Mouse (Mus musculus) brain, embryonic 14.5 days (tissue): ENCODE data around the gene Nthl1. TPM values are rescaled to one million over a fixed set of nuclear protein-coding genes. Genes with fewer than 3 reads are reported as not detected.

Experiments
- DNase-seq: peaks from one replicate; pipeline ENCODE4 v3.0.0-alpha.2; 2011; ENCODE audit warnings: low read depth
- CTCF ChIP-seq: fragments of 200-500 bp; IDR thresholded peaks from 2 replicates; pipeline ENCODE4 v1.5.1; 2012; ENCODE audit warnings: inconsistent platforms, mild to moderate bottlenecking, moderate library complexity, borderline replicate concordance; ENCODE audit not compliant: insufficient read depth, insufficient read length; ENCODE audit errors: extremely low read depth
- POLR2A ChIP-seq: fragments of 200-500 bp; IDR thresholded peaks from 2 replicates; pipeline ENCODE4 v1.6.1; 2012; ENCODE audit warnings: mild to moderate bottlenecking, inconsistent platforms, borderline replicate concordance; ENCODE audit not compliant: poor library complexity, insufficient read depth, insufficient read length, severe bottlenecking; ENCODE audit errors: extremely low read depth
- polyA plus RNA-seq: library from polyadenylated mRNA; depleted of rRNA; stranded (reverse); fragments of >200 nt; gene quantifications from 2 replicates; pipeline ENCODE4 v1.2.3, GENCODE M21; 2012

Nthl1 gene
- polyA plus RNA-seq, 1 experiment = 10.4 TPM

DNA sequence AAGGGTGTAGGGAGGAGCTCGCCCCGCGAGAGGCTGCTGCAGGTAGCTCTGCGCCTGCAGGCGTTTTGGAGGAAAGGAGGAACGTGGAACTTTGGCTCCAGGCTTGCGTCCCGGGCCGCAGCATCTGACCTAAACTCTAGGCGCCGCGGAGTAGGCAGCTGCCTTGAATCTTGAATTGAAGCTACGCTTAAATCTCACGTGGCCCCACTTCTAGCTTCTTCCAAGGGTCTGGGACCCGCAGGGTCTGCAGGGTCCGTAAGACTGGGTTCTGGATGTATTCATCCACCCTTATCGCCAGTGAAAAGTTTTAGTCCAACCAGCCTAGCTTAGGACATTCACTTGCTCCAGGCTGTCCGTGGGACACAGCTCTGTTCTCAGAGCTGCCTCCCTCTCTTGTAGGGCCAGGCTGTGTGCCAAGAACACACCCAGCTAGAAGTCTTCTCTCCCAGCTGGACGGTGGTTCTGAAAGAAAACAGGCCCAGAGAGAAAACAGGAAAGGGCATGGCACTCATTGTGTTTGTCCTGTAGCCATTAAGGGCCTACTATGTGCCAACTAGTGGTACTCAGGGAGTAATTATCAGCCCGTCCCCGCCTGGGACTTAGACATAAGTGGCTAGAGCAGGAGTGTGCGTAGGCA lies 451 bp downstream of the Nthl1 start:
- DNase-seq = peak; percentile 57
- no peak for TF ChIP-seq POLR2A
- TF ChIP-seq CTCF = no peak

DNA sequence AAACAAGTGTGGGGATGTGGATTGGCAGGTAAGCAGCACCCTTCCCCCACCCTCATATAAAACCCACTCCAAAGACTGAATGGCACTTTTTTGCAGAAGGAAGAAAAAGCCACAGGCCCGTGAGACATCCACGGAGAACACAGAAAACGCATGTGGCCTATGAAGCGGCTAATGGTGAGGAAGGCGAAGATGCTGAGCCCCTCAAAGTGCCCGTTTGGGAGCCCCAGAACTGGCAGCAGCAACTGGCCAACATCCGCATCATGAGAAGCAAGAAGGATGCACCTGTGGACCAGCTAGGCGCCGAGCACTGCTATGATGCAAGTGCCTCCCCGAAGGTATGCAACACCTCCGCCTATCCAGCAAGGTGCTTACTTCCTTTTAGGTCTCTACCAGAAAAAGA lies 1.4 kb downstream of the Nthl1 start:
- no peak for TF ChIP-seq CTCF
- no peak for TF ChIP-seq POLR2A
- no peak for DNase-seq

DNA sequence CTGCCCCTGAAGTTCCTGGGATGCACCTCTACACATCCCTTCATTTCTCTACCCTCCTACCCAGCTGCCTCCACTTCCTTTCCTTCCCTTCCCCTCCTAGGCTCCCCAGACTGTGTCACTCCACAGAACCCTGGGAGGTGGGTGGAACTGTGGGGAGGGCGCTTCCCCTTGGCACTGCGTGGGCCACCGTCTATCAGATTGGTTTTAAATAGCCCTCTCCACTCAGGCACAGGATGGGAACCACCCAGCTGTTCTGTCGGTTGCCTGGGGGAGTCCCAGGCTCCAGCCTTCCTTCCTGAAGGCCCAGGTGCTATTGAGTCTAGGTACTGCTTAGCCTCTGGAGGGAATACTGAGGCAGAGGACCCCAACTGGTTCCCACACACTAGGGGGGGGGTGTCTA lies 2.5 kb downstream of the Nthl1 start:
- no peak for TF ChIP-seq POLR2A
- no peak for TF ChIP-seq CTCF
- no peak for DNase-seq

DNA sequence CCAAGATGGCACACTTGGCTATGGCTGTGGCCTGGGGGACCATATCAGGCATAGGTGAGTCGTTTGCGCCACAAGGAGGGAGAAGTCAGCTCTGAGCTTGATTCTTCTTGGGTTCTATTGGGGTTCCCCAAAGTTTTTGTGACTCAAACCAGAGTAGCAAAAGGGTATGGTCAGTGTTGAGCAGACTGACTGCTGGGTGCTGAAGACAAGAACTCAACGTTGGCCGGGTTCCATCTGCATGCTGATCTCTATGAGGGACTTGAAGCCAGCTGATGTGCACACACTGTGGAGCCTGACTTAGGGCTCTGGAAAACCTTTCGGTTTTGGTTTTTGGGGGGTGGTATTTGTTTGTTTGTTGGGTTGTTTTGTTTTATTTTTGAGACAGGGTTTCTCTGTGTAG lies 3.2 kb downstream of the Nthl1 start:
- DNase-seq = no peak
- TF ChIP-seq CTCF (no peak), POLR2A (no peak)

DNA sequence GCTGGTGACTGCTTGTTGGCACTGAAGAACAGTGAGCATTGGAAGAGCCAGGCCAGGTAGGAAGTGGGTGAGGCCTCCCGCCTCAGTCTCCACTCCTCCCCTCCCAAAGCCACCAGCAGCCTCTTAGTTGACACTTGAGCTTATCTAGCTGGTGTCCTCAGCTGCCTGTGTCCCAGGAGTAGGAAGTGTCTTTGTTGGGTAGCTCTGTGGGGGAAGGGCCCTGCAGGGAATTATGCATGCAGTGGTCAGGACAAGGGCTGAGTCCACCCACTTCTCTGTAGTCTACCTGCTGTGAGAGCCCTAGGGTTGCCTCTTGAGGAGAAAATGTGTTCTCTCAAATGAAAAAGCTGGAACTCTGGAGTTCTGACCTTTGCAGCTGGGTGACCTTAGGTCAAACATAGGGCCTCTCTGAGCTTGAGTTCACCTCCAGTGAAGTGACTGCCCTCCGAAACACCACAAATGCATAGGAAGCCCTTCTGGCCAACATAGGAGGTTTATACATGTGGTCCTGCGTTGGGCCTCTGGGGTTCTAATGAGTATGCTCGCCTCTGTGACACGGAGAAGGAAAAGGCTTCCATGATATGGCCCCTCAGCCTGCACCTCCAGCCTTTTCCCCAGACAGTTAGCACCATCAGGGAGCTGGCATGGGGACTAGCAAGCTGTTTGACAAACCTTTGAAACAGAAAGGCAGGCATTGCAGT lies 4.5 kb downstream of the Nthl1 start:
- no peak for TF ChIP-seq CTCF
- no peak for TF ChIP-seq POLR2A

DNA sequence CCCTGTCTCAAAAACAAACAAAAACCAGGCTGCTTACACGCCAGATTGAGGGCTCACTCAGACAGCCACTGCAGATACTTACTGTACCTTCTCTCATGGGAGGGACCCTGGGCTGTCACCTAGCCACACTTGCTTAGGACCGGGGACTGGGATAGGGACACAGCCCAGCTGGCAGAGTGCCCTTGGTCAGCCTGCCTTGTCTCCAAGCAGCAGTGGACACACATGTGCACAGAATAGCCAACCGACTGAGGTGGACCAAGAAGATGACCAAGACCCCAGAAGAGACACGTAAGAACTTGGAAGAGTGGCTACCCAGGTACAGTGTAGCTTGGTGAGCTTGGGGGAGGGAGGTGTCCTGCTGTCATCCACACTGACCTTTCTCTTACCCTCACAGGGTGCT lies 5.7 kb downstream of the Nthl1 start:
- no peak for TF ChIP-seq CTCF
- no peak for TF ChIP-seq POLR2A
- no peak for DNase-seq

More for the DNA sequence above, 4.5 kb downstream of the Nthl1 start:
- DNase-seq = no peak

DNA sequence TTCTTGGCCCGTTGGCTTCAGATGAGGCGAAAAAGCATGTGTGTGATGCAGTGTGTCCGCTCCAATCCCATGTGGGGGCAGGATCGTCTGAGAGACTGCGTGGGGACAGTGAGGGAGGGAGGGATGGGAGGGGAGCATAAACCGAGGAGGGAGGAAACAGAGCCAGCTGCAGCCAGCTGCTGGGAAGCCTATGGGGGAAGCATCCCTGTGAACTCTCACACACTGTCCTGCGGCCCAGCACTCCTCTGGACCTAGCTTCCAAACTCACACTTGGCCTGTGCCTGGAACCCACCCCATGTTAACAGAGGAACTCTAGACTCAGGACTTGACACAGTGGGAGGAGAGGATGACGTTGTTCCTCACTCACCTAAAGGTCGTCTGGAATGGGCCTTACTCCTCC lies 6.4 kb downstream of the Nthl1 start:
- DNase-seq = no peak
- no peak for TF ChIP-seq POLR2A
- TF ChIP-seq CTCF = no peak

DNA sequence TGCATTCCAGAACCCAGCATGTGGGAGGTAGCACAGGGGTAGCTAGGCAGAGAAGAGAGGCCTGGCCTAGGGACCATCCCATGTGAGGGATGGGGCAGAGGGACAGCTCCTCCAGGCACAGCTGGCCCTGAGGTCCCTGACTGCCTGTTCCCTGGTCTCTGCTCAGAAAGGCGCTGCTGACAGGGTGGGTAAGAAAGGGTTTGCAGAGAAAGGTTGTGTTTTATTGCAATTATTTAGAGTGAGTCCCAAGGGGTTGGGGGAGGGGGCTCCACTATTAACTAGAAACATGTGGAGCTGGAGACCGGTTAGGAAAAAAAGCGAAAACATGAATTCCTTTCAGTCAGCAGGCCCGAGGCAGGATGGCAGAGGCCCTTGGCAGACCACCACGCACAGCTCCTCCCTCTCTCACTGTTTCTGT lies 7.1 kb downstream of the Nthl1 start:
- DNase-seq = no peak
- TF ChIP-seq POLR2A (no peak), CTCF (no peak)

DNA sequence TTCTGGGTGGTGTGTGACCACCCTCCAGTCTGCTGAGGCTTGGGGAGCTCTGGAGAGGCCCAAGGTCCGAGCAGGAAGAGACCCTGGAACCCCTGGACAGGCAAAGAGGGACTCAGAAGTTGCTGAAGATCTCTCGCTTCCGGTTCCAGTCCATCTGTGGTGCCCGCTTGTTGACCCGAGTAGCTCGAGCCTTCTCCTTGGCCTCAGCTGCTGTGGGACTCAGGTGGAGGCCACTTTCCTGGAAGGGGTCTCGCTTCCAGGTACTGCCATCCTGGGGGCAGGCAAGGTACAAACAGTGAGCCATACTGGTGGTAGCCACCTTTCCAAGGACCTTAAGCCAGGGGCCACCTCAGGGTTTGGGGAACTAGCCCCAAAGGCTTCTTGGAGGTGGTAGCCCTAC lies 7.6 kb downstream of the Nthl1 start:
- no peak for DNase-seq
- no peak for TF ChIP-seq CTCF
- no peak for TF ChIP-seq POLR2A

DNA sequence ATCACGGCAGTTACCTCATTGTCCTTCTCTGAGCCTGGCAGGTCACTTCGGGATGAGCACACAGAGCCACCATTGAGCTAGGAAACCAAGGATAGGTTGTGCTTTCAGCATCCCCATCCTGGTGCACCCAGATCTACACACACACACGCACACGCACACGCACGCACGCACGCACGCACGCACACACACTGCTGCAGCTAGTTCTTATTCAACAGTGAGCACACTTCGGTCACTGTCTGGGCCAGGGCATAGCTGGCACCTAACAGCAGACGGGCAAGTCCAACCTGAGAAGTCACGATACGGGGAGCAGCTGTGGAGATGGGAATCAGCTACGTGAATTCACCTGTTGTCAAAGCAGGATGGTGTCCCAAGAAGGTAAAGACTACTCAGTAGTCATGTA lies 8.1 kb downstream of the Nthl1 start:
- TF ChIP-seq POLR2A = no peak
- no peak for TF ChIP-seq CTCF

DNA sequence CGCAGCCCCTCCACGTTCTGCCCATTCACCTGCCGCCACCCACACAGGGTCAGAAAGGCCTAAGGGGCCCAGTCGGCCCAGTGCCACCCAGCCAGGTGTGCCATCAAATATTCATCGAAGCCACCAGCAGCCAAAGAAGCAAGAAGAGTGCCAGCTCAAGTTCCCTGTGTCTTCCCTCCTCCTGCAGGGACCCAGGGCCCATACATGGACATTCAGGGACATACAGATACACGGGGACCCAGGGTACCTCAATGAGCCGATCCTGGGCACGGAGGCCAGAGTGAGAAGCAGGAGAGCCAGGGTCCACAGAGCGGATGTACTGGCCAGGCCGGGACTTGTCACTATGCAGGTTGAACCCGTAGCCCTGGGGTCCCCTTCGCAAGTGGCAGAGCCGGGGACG lies 9.5 kb downstream of the Nthl1 start:
- no peak for TF ChIP-seq CTCF
- no peak for TF ChIP-seq POLR2A
- no peak for DNase-seq

More for the DNA sequence above, 8.1 kb downstream of the Nthl1 start:
- DNase-seq = no peak

DNA sequence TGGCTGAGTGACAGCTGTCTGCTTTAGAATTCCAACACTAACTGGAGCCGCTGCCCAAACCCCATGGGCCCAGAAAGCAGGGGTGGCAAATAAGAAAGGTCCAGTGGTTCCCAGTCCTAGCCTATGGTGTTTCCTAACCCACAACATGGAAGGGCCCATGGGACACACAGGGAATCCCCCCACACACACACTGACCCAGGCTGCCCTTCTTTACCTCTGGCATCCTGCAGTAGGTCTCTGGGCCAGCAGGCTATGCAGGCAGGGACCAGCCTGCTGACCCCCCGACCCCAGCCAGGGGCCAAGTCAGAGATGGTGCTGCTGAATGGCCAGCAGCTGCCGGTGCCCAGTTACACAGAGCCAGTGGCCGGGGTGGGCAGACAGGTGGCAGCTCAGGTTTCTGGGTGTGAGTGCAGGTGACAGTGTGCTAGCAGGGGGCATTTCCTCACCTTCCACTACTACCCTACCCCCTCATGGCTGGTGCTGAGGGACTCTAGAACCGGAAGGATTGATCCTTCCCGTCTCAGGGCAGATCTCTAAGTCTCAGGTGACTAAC lies 10.4 kb downstream of the Nthl1 start:
- TF ChIP-seq CTCF (no peak), POLR2A (no peak)
- DNase-seq = no peak

DNA sequence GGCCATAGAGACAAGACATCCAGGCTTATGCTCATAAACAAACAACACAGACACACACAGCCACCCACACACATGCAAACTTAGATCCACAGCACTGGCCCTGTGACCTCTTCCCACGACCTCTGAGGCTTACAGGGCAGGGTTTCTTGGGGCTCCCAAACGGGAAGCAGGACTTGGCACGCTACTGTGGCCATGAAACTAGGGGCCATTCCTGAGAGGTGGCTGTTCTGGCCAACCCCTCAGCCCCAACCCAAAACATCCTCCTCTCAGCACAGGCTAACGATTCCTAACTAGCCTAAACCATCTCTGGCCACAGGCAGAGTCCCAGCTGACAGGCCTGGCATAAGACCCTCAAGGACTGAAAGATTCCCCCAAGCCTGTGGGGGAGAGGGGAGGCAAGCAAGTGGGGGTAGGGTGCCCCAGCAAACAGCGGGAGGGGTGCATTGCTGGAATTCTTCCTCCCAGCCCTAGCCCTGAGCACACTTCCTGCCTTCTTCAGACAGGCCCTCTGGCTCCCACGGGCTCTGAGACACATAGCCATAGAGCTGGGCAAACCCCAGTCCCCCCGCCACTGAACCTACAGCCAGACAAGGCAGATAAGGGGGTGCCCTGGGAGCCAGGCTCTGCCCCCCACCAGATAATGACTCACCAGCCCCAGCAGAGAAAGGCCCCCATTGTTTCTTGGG lies 11.7 kb downstream of the Nthl1 start:
- no peak for DNase-seq
- TF ChIP-seq CTCF = no peak
- TF ChIP-seq POLR2A = no peak
